Mouse (Mus musculus) heart, embryonic 16.5 days (tissue): ENCODE results near the gene 1500009L16Rik. TPM values are rescaled to one million over a fixed set of nuclear protein-coding genes. Genes with fewer than 3 reads are reported as not detected.

Experiments used
- ATAC-seq: fragments of 200-750 bp; cut with Nextera tagmentation; replicated peaks from 2 replicates; pipeline ENCODE4 v1.8.0; 2017; ENCODE audit warnings: moderate number of reproducible peaks; ENCODE audit not compliant: insufficient read depth, low FRiP score; ENCODE audit errors: extremely low read depth
- H3K27ac ChIP-seq: fragments of 300-500 bp; sonication (generic); 2 replicates; pipeline ENCODE4 v1.5.1; 2014; ENCODE audit warnings: mild to moderate bottlenecking, low read length, control low read depth, moderate library complexity
- H3K27me3 ChIP-seq: fragments of 300-500 bp; sonication (generic); 2 replicates; pipeline ENCODE4 v1.6.1; 2014; ENCODE audit warnings: low read length, mixed read lengths; ENCODE audit not compliant: control insufficient read depth, insufficient read depth
- H3K36me3 ChIP-seq: fragments of 300-500 bp; sonication (generic); 2 replicates; pipeline ENCODE4 v1.6.1; 2014; ENCODE audit not compliant: control insufficient read depth, insufficient read depth
- H3K4me1 ChIP-seq: fragments of 300-500 bp; sonication (generic); 2 replicates; pipeline ENCODE4 v1.6.1; 2014; ENCODE audit warnings: low read length, mixed read lengths; ENCODE audit not compliant: control insufficient read depth, insufficient read depth
- H3K4me2 ChIP-seq: fragments of 300-500 bp; sonication (generic); 2 replicates; pipeline ENCODE4 v1.6.1; 2014; ENCODE audit warnings: low read depth, mild to moderate bottlenecking, control low read depth, low read length
- H3K4me3 ChIP-seq: fragments of 300-500 bp; sonication (generic); 2 replicates; pipeline ENCODE4 v1.5.1; 2014; ENCODE audit warnings: mild to moderate bottlenecking, control low read depth, low read length
- H3K9ac ChIP-seq: fragments of 300-500 bp; sonication (generic); 2 replicates; pipeline ENCODE4 v1.6.1; 2014; ENCODE audit warnings: low read length, control low read depth
- H3K9me3 ChIP-seq: fragments of 300-500 bp; sonication (generic); replicated peaks from 2 replicates; pipeline ENCODE4 v1.6.1; 2016; ENCODE audit warnings: low read length; ENCODE audit not compliant: control insufficient read depth
- WGBS: fragments of 180-500 bp; shearing (Covaris S2); extraction: QIAGEN DNeasy Blood & Tissue Kit; methylation state at CpG from one replicate; pipeline ENCODE4 v1.1.7; 2014; 5-methylcytosine and 5-hydroxymethylcytosine counted together
- polyA plus RNA-seq: library from polyadenylated mRNA; unstranded; fragments of >200 nt; fragmentation: Nextera tagmentation; extraction: Ambion mirVana; gene quantifications from 2 replicates; pipeline ENCODE4 v1.2.1, GENCODE M21; 2015

The 1500009L16Rik gene
- polyA plus RNA-seq, 1 experiment from 2014 or later: 36.4 TPM

- no peaks in the 10 kb centered on the region for H3K27me3 ChIP-seq
- no peak overlapping the region for H3K9ac ChIP-seq
- peaks cover 4% of the 10 kb centered on the region; the same call in 1 of the 2 replicates for H3K4me1 ChIP-seq
- no peak overlapping the region for H3K4me2 ChIP-seq
- peaks cover 6% of the 10 kb centered on the region for H3K36me3 ChIP-seq
- 64% methylated on average over 3 of the region's 3 CpGs for WGBS
- peaks cover 13% of the 10 kb centered on the region for H3K9me3 ChIP-seq
- no peak for ATAC-seq
- peak overlapping the region; percentile 47 for H3K27ac ChIP-seq
- H3K4me3 ChIP-seq: no peak overlapping the region
Measured at GRCm38 (mm10) chr10:83744656-83745055, 22.0 kb downstream of the 1500009L16Rik start.

- ATAC-seq: no peak
- WGBS: 72% methylated on average over 1 of the region's 1 CpGs
- H3K27ac ChIP-seq: no peak overlapping the region
- H3K36me3 ChIP-seq: no peaks in the 10 kb centered on the region
- no peaks in the 10 kb centered on the region for H3K9me3 ChIP-seq
- H3K4me2 ChIP-seq: no peak overlapping the region
- no peak overlapping the region for H3K9ac ChIP-seq
- H3K4me1 ChIP-seq: peaks cover 8% of the 10 kb centered on the region; the same call in 1 of the 2 replicates
- H3K27me3 ChIP-seq: no peaks in the 10 kb centered on the region
- no peak overlapping the region for H3K4me3 ChIP-seq
Measured at GRCm38 (mm10) chr10:83753056-83753455, 30.4 kb downstream of the 1500009L16Rik start.

DNA sequence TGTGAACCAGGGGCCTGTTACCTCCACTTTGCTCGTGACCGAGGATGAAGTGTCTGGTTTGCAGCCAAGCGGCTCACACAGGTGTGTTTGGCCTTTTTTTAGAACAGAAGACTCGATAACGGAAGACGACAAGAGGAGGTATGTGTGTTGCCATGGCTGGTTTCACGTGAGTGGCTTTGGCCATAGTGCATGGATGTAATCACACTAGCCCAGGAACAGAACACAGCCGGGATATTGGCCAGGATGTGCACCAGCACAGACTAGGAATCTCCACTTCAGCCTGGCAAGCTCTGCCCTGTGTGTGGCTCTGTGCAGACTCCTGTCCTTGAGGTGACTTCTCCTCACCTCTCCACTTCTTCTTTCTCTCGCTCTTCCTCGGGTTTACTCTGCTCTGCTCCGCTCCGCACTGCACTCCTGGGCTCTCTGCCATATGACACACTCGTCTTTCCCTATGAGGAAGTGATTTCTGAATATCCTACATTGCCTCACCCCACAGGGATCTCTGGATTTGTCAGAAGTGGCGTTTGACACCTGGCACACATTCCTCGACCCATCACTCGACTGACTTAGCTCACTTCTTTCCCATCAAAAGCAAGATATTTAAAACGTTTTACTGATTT is 34.8 kb downstream of the 1500009L16Rik start:
- Histone ChIP-seq H3K27ac (0 out of 2 replicates have a peak overlapping the region, but pooled peaks have one; percentile 6), H3K9ac (no peak overlapping the region), H3K4me3 (no peak overlapping the region), H3K4me1 (peaks cover 17% of the 10 kb centered on the region), H3K27me3 (no peaks in the 10 kb centered on the region), H3K36me3 (no peaks in the 10 kb centered on the region), H3K4me2 (peak overlapping the region; percentile 16; the same call in 1 of the 2 replicates), H3K9me3 (no peaks in the 10 kb centered on the region)
- ATAC-seq: peak; percentile 46; the same call in 1 of the 2 replicates
- 41% methylated on average over 17 of the region's 17 CpGs for WGBS

DNA sequence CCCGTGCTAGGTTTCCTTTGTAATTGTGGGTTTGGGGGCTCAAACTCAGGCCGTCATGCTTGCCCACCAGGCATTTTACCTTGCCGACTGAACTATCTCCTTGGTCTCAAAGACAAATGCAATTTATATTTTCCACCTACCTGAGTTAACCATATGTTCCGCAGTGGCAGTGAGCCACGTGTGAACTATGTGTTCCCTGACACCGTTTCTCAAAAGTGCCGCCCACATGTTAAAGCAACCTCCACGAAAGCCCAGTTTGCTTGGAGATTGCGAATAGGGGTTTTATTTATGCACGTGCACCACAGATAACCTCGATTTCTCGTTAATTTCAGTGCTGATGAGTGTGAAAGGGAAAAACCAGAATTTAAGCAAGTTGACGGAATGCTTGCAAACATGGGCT is 36.1 kb downstream of the 1500009L16Rik start:
- 83% methylated on average over 13 of the region's 13 CpGs for WGBS
- H3K36me3 ChIP-seq: no peaks in the 10 kb centered on the region
- H3K4me1 ChIP-seq: peaks cover 17% of the 10 kb centered on the region
- no peak overlapping the region for H3K4me3 ChIP-seq
- H3K27me3 ChIP-seq: no peaks in the 10 kb centered on the region
- ATAC-seq: no peak
- H3K4me2 ChIP-seq: no peak overlapping the region
- H3K9ac ChIP-seq: no peak overlapping the region
- no peaks in the 10 kb centered on the region for H3K9me3 ChIP-seq
- no peak overlapping the region for H3K27ac ChIP-seq

DNA sequence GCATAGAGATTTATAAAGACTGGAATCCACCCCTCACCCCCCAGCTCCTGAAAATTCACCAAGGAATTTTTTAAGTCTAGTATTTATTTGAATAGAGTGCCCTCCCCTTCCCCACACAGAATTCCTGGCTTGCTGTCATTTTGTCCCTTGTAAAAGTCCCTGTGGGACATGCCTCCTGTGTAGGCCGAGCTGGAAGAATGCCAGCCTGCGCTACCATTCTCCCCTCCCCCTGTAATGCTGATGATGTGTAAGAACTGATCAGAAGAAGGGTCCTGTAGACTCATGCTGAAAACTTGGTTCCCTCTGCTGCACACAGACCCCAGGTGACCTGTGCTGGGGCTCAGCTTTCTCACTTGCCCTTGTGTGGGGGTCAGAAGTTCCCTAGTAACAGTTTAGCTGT is 37.9 kb downstream of the 1500009L16Rik start:
- Histone ChIP-seq H3K4me1 (peaks cover 17% of the 10 kb centered on the region), H3K9me3 (peaks cover 6% of the 10 kb centered on the region; the same call in 1 of the 2 replicates), H3K4me2 (no peak overlapping the region), H3K9ac (no peak overlapping the region), H3K36me3 (no peaks in the 10 kb centered on the region), H3K27ac (no peak overlapping the region), H3K27me3 (no peaks in the 10 kb centered on the region), H3K4me3 (no peak overlapping the region)
- no peak for ATAC-seq
- 40% methylated on average over 2 of the region's 2 CpGs for WGBS

GRCm38 (mm10) chr10:83763891-83764290 is 41.2 kb downstream of the 1500009L16Rik start:
- 80% methylated on average over 4 of the region's 4 CpGs for WGBS
- no peak overlapping the region for H3K27ac ChIP-seq
- ATAC-seq: no peak
- no peak overlapping the region for H3K4me3 ChIP-seq
- H3K4me2 ChIP-seq: no peak overlapping the region
- H3K9ac ChIP-seq: no peak overlapping the region
- H3K27me3 ChIP-seq: no peaks in the 10 kb centered on the region
- peaks cover 10% of the 10 kb centered on the region for H3K4me1 ChIP-seq
- H3K9me3 ChIP-seq: peaks cover 6% of the 10 kb centered on the region; the same call in 1 of the 2 replicates
- H3K36me3 ChIP-seq: no peaks in the 10 kb centered on the region

GRCm38 (mm10) chr10:83766882-83767281 is 44.2 kb downstream of the 1500009L16Rik start:
- Histone ChIP-seq H3K4me3 (no peak overlapping the region), H3K27me3 (no peaks in the 10 kb centered on the region), H3K9me3 (peaks cover 6% of the 10 kb centered on the region; the same call in 1 of the 2 replicates), H3K27ac (no peak overlapping the region), H3K4me2 (no peak overlapping the region), H3K4me1 (no peaks in the 10 kb centered on the region), H3K9ac (no peak overlapping the region), H3K36me3 (no peaks in the 10 kb centered on the region)
- no peak for ATAC-seq

- peaks cover 3% of the 10 kb centered on the region; the same call in 1 of the 2 replicates for H3K4me1 ChIP-seq
- ATAC-seq: no peak; the same call in 1 of the 2 replicates
- no peaks in the 10 kb centered on the region for H3K27me3 ChIP-seq
- no peak overlapping the region for H3K4me3 ChIP-seq
- peaks cover 6% of the 10 kb centered on the region; the same call in 1 of the 2 replicates for H3K9me3 ChIP-seq
- peak overlapping the region; percentile 29; the same call in 1 of the 2 replicates for H3K9ac ChIP-seq
- 38% methylated on average over 11 of the region's 11 CpGs for WGBS
- H3K27ac ChIP-seq: no peak overlapping the region
- H3K36me3 ChIP-seq: no peaks in the 10 kb centered on the region
- H3K4me2 ChIP-seq: peak overlapping the region; percentile 40; the same call in 1 of the 2 replicates
Measured at GRCm38 (mm10) chr10:83776272-83776878, 53.7 kb downstream of the 1500009L16Rik start.

GRCm38 (mm10) chr10:83777253-83777652 is 54.6 kb downstream of the 1500009L16Rik start:
- H3K4me1 ChIP-seq: peaks cover 3% of the 10 kb centered on the region; the same call in 1 of the 2 replicates
- no peaks in the 10 kb centered on the region for H3K36me3 ChIP-seq
- H3K4me2 ChIP-seq: no peak overlapping the region
- WGBS: 86% methylated on average over 9 of the region's 9 CpGs
- no peak overlapping the region for H3K4me3 ChIP-seq
- H3K27ac ChIP-seq: no peak overlapping the region
- peaks cover 6% of the 10 kb centered on the region; the same call in 1 of the 2 replicates for H3K9me3 ChIP-seq
- no peak for ATAC-seq
- H3K27me3 ChIP-seq: no peaks in the 10 kb centered on the region
- no peak overlapping the region for H3K9ac ChIP-seq
